Mouse (Mus musculus) liver, adult 2 months (tissue): ENCODE data around the gene Cd274. TPM values are rescaled to one million over a fixed set of nuclear protein-coding genes. Genes with fewer than 3 reads are reported as not detected.
A peak's percentile ranks its signal among the peaks of the same experiment; 100 is the strongest.
"Not testable (repeated sequence)": the region's sequence is repeated elsewhere in the genome, so short reads cannot be mapped to it uniquely, and the experiment has no call there.

ENCODE experiments used
- DNase-seq: peaks from one replicate; pipeline ENCODE4 v3.0.0-alpha.2; 2011; ENCODE audit warnings: low read depth, low spot score; ENCODE audit errors: extremely low read depth
- H3K27ac ChIP-seq: fragments of 200-500 bp; replicated peaks from 2 replicates; pipeline ENCODE4 v1.5.1; 2012; ENCODE audit warnings: low read depth, mild to moderate bottlenecking, control low read depth, inconsistent platforms, low read length; ENCODE audit not compliant: insufficient read depth
- H3K27me3 ChIP-seq: fragments of 200-500 bp; 2 replicates; pipeline ENCODE4 v1.6.1; 2012; ENCODE audit warnings: mild to moderate bottlenecking, moderate library complexity, low read length, inconsistent platforms; ENCODE audit not compliant: control insufficient read depth, insufficient read depth
- H3K36me3 ChIP-seq: fragments of 200-500 bp; 2 replicates; pipeline ENCODE4 v1.6.1; 2012; ENCODE audit warnings: low read length, inconsistent platforms; ENCODE audit not compliant: control insufficient read depth, insufficient read depth
- H3K4me1 ChIP-seq: fragments of 200-500 bp; 2 replicates; pipeline ENCODE4 v1.6.1; 2011; ENCODE audit warnings: low read length; ENCODE audit not compliant: control insufficient read depth, insufficient read depth
- H3K4me3 ChIP-seq: fragments of 200-500 bp; 2 replicates; pipeline ENCODE4 v1.5.1; 2011; ENCODE audit warnings: low read depth, mild to moderate bottlenecking, control low read depth, low read length, moderate library complexity; ENCODE audit not compliant: insufficient read depth
- H3K79me2 ChIP-seq: fragments of 200-500 bp; 2 replicates; pipeline ENCODE4 v1.6.1; 2012; ENCODE audit warnings: inconsistent platforms, mild to moderate bottlenecking, low read length, moderate library complexity; ENCODE audit not compliant: control insufficient read depth, insufficient read depth
- H3K9ac ChIP-seq: fragments of 200-500 bp; 2 replicates; pipeline ENCODE4 v1.6.1; 2012; ENCODE audit warnings: low read depth, mild to moderate bottlenecking, control low read depth, inconsistent platforms, low read length
- CTCF ChIP-seq: fragments of 200-500 bp; IDR thresholded peaks from 2 replicates; pipeline ENCODE4 v1.5.1; 2011; ENCODE audit warnings: low read depth, low read length, control low read depth
- POLR2A ChIP-seq: fragments of 200-500 bp; IDR thresholded peaks from 2 replicates; pipeline ENCODE4 v1.6.1; 2011; ENCODE audit warnings: low read length, control low read depth; ENCODE audit not compliant: insufficient read depth; ENCODE audit errors: extremely low read depth
- WGBS: fragments of 180-500 bp; shearing (Covaris S2); methylation state at CpG from one replicate; pipeline ENCODE4 v1.1.7; 2018; 5-methylcytosine and 5-hydroxymethylcytosine counted together
- polyA plus RNA-seq: library from polyadenylated mRNA; depleted of rRNA; stranded (reverse); fragments of >200 nt; gene quantifications from 2 replicates; pipeline ENCODE4 v1.2.3, GENCODE M21; 2012
- total RNA-seq: library from RNA; depleted of rRNA; stranded (reverse); fragments of >200 nt; gene quantifications from 2 replicates; pipeline ENCODE4 v1.2.3, GENCODE M21; 2014

Cd274 gene
- total and polyA plus RNA-seq, 2 experiments, result 1.2 to 2.1 TPM

- no peaks in the 10 kb centered on the region for H3K79me2 ChIP-seq
- H3K4me3 ChIP-seq, result no peak overlapping the region
- no peaks in the 10 kb centered on the region for H3K36me3 ChIP-seq
- 77% methylated on average over 6 of the region's 6 CpGs for WGBS
- H3K27me3 ChIP-seq, result no peaks in the 10 kb centered on the region
- H3K9ac ChIP-seq, result no peak overlapping the region
- no peak for TF ChIP-seq CTCF
- TF ChIP-seq POLR2A, result no peak
- peak; percentile 48 for DNase-seq
- H3K4me1 ChIP-seq, result no peaks in the 10 kb centered on the region; the same call in 1 of the 2 replicates
- no peak overlapping the region for H3K27ac ChIP-seq
Measured at GRCm38 (mm10) chr19:29412476-29413420, 45.5 kb downstream of the Cd274 start.

DNA sequence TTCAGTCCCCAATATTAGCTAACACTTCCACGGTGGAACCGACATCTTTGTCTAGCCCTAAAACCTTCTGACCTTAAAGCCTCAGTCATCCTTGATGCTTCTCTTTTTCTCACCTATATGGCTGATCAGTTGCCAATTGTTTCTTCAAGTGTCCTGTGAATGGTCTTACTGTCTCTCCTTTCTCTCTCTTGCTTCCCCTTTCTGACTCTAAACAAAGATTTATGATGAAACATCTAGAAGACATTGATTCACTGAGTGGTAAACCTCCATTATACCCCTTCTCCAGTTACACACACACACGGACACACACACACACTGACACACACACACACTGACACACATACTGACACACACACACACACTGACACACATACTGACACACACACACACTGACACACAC lies 47.3 kb downstream of the Cd274 start:
- Histone ChIP-seq H3K36me3 (no peaks in the 10 kb centered on the region), H3K4me1 (peaks cover 3% of the 10 kb centered on the region), H3K9ac (no peak overlapping the region), H3K4me3 (no peak overlapping the region), H3K27me3 (no peaks in the 10 kb centered on the region), H3K79me2 (no peaks in the 10 kb centered on the region), H3K27ac (no peak overlapping the region)
- no peak for TF ChIP-seq POLR2A
- no peak for TF ChIP-seq CTCF
- 90% methylated on average over 3 of the region's 3 CpGs for WGBS
- DNase-seq, result no peak

GRCm38 (mm10) chr19:29414917-29415316 lies 47.7 kb downstream of the Cd274 start:
- H3K27me3 ChIP-seq, H3K9ac ChIP-seq, H3K4me3 ChIP-seq, H3K4me1 ChIP-seq, H3K79me2 ChIP-seq, H3K36me3 ChIP-seq, H3K27ac ChIP-seq, DNase-seq: not testable (repeated sequence)

DNA sequence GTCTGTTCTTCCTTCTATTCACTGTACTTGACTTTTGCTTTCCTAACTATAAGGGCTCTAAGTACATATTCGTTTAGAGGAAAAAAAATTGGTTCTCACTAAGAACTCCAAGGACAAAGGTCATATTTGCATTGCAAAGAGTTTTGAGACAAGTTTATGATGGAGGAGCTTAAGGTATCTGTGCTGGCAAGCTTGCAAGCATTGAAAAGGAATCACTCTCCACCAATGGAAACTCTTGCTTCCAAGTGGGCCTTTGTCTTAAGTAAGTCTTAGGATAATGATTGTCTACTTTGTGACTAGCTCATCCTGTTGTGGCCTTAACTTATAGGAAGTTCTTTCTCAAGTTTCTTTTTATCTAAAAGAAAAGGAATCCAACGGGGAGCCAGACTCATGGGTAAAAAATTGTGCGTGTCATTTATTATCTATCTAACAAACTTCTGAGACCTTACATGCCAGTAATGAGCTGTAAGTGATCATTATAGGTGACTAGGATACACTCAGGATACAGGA lies 49.2 kb downstream of the Cd274 start:
- Histone ChIP-seq H3K36me3 (no peaks in the 10 kb centered on the region), H3K4me1 (peaks cover 5% of the 10 kb centered on the region), H3K27ac (no peak overlapping the region), H3K9ac (no peak overlapping the region), H3K79me2 (no peaks in the 10 kb centered on the region), H3K4me3 (no peak overlapping the region), H3K27me3 (no peaks in the 10 kb centered on the region)
- DNase-seq, result no peak
- WGBS, result 74% methylated on average over 3 of the region's 3 CpGs
- TF ChIP-seq POLR2A (no peak), CTCF (no peak)

DNA sequence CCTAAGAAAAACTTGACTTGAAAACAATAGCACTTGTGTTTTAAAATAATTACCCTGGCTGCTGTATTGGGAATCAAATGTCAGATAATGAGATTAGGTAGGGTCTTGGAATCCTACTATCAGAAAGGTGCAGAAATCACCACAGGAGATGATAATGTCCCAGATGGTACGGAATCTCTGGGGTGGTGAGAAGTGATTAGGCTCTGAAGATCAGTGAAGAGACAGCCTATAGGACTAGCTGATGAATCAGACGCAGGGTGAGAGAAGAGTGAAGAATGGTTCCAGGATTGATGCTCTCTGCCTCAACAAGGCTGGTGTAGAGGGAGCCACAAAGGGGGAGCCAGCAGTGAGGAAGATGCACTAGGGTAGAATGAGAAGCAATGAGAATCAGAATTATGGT lies 49.9 kb downstream of the Cd274 start:
- peaks cover 5% of the 10 kb centered on the region for H3K4me1 ChIP-seq
- H3K27me3 ChIP-seq, result no peaks in the 10 kb centered on the region
- no peak overlapping the region for H3K4me3 ChIP-seq
- DNase-seq, result no peak
- H3K79me2 ChIP-seq, result no peaks in the 10 kb centered on the region
- H3K9ac ChIP-seq, result no peak overlapping the region
- 92% methylated on average over 2 of the region's 2 CpGs for WGBS
- H3K36me3 ChIP-seq, result no peaks in the 10 kb centered on the region
- TF ChIP-seq CTCF (no peak), POLR2A (no peak)
- H3K27ac ChIP-seq, result no peak overlapping the region

- Histone ChIP-seq H3K4me3 (no peak overlapping the region), H3K27ac (no peak overlapping the region), H3K36me3 (no peaks in the 10 kb centered on the region), H3K9ac (no peak overlapping the region), H3K27me3 (no peaks in the 10 kb centered on the region), H3K79me2 (no peaks in the 10 kb centered on the region), H3K4me1 (peaks cover 5% of the 10 kb centered on the region)
- WGBS, result 20% methylated on average over 2 of the region's 2 CpGs
- TF ChIP-seq POLR2A (no peak), CTCF (no peak)
- DNase-seq, result no peak
Measured at GRCm38 (mm10) chr19:29417894-29418293, 50.6 kb downstream of the Cd274 start.
